Mouse (Mus musculus) layer of hippocampus, adult 9-11 months (tissue): ENCODE measurements around the gene Sema6b.

Source experiments
- DNase-seq: peaks from one replicate; pipeline ENCODE4 v3.0.0; 2022

Sema6b gene

DNA sequence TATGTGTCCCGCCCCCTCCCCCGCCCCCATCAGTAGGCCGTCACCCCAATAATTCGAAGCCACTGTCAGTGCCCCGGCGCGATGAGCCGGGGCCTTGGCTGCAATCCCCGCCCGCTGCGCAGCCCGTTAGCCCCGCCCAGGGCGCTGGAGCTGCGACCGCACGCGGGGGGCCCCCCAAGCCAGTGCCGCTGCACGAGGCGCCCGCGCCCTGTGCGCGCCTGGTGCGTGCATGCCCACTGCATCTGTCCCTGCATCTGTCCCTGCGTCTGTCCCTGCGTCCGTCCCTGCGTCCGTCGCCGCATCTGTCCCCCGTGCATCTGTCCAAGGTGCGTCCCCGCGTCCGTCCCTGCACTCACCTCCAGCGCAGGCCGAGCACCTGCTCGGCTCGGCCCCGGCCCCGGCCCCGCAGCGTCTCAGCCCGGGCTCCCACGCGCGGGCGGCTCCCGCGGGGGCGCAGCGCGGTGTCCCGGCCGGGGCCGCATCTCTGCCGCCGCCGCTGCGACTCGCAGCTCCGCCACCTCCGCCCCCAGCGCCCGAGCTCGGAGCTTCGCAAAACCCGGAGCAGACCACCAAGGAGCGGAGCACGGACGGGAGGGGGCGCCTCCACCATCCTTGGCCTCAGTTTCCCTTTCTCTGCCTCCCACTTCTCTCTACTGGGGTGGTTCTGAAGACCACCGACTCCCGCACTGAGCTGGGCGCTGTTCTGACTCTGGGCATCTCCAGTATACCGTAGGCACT is at the start of gene Sema6b:
Gene Sema6b, minus strand, starts transcription at position 486 of the 738 bp plus-strand sequence.
- no peak for DNase-seq

DNA sequence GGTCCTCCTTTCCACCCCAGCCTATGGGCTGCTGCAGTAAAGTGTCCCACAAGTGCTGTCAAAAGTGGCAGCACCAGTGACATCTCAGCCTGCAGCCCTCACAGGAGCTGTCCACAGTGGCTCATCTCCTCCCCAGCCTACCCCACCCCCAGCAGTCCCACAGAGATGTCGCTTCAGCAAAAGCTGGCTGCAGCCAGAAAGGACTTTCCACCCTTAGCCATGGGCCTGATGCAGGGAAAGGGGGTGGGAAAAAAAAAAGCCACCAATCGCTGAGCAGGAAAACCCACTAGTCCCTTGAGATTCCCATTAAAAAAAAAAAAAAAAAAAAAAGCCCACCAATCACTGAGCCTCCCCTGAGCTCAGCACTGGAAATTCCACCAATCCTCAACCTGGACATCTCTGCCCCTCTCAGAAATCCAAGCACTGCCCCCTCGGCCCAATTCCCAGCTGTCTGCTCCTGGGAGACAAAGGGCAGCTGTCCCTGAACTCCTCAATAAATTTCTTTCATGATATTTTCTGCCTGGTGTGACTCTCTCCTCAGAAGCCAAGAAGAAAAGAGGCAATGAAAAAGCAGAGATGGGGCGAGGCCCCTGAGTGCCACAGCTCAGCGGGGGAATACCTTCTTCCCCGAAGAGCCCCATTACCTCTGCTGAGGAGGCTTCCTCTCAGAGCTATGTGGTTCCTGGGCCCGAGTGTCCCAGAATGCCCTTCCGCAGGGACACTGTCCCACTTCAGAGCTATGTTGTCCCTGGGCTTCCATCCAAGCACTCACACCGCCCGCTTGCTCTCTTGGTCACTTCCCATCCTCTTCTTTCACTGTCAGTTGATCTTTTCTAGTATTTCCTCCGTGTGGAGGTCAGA is 45.4 kb upstream of the Sema6b start:
- peak; percentile 29 for DNase-seq

DNA sequence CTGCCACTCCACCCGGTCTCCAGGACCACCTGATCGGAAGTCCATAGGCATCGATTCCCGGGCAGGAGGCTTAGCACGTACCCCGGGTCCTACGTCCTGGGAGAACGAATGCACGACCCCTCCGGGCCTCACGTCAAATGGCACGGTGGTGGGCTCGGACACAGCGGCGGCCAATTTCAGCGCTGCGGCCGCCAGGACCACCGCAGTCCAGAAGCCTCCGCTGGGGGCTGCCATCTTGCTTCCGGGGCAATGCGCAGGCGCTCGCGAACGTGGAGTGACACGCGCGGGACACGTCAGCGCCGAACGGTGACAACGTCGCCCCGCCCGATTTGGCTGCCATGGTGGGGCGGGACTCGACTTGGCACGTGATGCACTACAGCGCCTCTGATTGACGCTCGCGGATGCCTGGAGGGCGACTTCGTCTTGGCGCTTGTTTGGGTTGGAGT is 43.5 kb upstream of the Sema6b start, which contains the start of gene Mydgf:
Gene Mydgf, minus strand, starts transcription at position 263 of the 446 bp plus-strand sequence.
- peak; percentile 94 for DNase-seq

DNA sequence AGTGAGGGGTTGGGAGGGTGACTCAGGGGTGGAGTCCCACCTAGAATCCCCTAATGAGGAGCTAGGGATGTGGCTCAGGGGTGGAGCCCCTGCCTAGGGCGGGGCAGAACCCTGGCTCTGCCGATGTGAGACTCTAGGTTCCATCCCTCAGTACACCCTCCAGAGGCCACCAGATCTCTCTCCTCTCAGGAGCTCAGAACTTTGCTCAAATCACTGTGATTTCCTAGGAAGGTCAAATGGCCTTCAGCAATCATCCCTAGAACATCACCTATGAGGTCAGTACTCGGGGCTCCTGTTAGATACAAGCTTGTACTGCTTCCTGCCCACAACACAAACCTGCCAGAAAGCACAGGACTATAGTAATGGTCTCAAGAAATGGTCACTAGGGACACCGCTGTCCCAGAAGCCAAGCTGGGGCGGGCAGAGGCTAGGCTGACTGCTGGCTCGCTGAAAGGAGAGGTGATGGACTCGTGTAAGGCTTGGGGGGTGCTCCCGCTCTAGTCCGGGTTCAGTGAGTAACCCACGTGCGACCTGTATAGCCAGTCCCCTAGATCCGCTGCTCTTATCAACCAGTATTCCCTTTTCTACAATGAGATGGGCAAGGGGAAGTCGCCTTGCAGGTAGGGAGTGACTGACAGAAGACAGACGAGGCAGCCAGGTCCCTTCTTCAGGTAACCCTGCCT is 43.0 kb upstream of the Sema6b start:
- DNase-seq: no peak

DNA sequence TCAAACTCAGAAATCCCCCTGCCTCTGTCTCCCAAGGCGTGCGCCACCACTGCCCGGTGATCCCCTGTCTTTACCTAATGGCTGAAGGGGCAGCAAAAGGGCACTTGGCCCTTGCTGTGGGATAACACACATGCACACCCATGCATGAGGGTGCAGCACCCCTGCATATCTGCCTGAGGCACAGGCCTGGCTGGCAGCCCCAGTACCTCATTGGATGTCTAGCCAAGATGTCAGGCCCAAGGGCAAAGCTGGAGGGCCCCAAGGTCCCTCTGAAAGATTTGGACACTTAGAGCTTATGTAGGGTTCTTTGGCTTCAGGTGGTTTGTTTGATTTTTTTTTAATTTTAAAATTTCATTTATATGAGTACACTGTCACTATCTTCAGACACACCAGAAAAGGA is 35.3 kb upstream of the Sema6b start:
- DNase-seq: no peak

DNA sequence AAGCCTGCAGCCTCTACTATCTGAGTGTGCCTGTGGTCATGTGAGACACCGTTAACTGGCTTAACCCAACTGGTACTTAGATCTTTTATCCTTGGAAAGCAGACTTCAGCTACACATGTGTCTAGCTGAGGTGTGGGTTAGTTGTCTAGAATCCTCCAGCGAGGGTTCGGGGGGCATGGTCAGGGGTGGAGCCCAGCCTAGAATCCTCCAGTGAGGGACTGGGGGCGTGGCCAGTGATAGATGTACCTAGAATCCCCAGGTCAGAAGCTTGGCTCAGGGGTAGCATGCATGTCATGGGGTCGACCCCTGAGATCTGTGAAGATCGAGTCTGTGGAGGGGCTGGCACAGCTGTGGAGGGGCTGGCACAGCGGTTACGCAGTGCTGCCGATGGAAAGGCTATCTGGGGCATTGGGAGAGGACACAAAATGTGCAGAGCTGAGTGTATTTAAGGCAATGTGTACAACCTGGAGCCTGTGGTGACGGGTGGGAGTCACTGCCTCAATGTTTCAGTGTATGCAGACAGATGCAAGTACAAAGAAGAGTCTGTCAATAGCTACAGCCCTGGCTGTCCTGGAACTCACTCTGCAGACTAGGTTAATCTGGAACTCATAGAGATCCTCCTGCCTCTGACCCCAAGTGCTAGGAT is 33.4 kb upstream of the Sema6b start:
- DNase-seq: no peak

DNA sequence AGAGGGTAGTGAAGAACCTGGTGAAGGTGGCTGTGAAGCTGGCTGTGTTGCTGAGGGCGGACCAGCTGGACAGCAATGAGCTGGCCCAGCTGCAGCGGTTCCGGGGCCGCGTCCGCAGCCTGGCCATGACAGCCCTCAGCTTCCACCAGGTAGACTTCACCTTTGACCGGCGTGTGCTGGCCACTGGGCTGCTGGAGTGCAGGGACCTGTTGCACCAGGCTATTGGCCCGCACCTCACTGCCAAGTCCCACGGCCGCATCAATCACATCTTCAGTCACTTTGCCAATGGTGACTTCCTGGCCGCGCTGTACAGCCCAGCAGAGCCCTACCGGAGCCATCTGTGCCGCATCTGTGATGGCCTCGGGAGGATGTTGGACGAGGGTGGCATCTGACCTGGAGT is 31.7 kb upstream of the Sema6b start:
- DNase-seq: no peak

DNA sequence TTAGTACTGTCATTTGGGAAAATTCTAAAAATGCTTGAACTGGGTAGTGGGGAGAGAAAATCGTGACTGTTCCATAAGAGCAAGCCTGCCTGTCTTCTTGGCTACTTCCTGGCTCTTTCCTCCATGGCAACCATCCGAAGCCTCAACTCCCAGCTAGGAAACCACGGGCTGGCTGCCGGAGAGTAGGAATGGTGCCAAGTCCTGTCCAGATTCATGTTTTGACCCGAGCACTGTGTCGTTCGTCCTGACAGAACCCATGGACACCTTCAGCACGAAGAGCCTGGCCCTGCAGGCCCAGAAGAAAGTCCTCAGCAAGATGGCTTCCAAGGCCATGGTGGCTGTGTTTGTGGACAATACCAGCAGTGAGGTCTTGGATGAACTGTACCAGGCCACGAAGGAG is 31.3 kb upstream of the Sema6b start:
- no peak for DNase-seq

DNA sequence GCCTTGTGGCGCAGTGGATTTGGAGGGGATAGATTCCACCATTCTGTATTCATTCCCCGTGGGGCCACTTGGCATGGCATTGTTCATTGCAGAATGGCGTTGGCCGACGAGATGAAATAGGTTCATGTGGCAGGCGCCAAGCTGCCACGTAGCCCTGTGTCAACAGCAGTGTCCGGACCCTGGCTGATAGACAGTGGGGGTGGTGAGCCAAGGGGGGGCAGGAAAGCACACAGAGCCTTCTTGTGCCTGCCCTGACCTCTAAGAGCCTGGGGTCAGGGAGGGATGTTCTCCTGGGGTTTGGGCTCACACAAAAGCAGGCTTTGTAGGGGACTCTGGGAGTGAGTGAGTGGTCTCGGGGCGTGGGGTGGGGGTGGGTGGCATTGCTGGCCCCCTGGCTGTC is 30.5 kb upstream of the Sema6b start:
- DNase-seq: no peak

DNA sequence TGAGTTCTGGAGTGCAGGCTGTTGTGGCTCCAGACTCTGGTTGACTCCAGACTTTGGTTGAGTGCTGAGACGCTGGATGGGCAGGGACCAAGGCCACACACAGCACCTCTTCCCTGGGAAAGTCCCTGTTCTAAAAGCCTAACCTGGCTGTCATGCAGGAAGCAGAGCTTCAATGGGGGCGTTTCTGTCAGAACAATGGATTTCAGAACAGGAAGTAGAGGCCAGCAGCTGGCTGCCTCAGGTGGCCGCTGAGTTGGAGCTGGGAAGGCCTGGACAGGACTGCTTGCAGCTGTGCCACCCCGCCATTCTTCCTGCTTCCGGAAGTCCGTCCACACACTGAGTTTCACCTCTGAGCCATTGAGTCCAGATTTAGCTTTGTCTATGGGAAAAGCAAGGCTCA is 29.7 kb upstream of the Sema6b start:
- DNase-seq: no peak

DNA sequence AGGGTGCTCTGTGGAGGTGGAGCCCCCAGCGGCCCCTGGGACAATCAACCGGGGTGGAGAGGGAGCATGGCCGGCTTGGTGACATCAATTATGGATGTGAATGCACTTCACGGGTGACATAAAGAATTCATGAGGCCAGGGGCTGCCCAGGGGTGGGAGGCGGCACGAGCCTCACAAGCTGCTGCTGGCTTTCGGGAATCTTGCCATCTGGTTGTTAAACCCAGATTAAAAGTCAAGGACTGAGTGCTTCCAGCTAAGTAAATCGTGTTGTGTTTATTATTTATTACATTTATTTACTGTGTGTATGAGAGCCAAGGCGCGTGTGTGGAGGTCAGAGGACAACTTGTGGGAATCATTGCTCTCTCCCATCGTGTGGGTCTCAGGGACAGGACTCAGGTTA is 25.5 kb upstream of the Sema6b start:
- DNase-seq: no peak

DNA sequence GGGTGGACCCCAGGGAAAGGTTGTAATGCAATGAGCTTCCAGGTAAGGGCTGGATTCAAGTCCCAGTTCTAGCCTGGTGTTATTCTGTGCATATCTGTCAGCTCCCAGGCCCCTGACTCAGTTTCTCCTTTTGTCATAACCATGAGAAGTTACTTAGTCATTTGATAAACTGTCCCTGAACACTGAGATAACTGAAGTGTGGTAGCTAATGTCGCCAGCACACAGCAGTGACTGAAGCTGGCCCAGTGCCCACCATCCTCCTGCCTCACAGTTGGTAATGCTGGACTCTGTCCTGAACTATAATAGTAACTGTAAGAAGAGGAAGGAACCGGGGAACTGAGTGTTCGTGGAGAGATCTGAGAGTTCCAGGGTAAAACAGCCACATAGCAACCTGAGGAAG is 24.4 kb upstream of the Sema6b start:
- DNase-seq: no peak

DNA sequence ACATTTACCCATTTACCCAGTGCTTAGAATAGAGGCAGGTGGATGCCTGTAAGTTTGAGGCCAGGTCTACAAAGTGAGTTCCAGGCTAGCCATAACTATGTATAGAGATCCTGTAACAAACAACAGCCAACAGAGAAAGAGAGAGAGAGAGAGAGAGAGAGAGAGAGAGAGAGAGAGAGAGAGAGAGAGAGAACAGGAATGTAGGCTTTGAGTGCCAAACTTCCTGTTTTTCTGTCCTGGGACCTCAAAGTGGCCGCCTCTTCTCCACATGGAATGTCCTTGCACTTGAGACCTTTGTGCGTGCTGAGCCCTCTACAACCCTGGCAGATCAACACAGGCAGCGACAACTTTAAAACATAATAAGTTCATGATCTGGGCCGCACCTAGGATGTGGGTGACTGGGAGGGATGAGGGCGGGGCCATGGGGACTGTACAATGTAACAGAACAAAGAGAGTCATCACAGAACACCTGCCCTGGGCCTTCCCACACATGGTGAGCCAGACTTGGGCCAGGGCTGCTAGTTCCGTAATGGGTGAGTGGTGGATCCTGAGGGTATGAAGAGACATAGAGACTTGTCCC is 23.5 kb upstream of the Sema6b start:
- DNase-seq: no peak

DNA sequence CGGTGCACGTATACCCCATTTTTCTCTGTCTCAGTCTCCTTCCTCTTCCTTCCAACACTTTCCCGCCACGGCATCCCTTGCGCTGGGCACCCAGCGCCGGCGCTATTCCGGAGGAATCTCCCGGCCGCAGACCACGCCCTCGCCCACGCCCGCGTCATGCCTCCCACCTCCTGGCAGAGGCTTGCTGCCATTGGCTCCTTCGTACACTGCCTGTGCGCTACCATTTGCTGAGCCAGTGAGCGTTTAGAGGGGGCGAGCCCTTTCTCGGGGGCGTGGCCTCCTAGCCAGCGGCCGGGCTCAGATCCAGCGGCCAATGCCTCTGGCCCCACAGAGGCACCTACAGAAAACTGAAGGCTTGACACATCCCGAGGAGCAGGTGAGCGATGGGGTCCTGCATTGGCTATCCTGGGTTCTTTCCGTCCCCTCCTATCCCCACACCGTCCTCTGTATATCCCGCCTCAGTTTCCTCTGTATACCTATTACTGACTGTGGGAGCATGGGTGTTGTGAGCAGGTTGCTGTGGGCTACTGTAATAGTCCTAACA is 22.2 kb upstream of the Sema6b start, which contains the start of gene Tnfaip8l1:
Gene Tnfaip8l1, plus strand, starts transcription at position 247 of the 544 bp plus-strand sequence.
- DNase-seq: peak; percentile 96

DNA sequence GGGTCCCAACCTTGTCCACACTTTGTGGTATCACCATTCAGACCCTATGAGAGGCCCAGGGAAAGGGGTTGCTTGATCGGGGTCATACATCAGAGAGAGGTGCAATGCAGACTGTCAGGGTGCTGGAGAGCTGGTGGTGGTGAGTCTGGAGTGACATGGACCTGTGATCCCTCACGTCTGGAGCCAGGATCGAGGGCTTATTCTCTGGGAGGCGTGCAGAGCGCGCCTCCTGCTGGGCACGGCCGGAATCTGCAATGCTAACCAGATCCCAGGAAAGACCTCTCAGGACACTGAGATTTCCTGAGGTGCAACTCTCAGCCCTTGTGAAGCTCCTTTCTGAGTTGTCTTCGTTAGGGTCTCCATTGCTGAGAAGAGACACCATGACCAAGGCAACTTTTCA is 19.6 kb upstream of the Sema6b start:
- no peak for DNase-seq

DNA sequence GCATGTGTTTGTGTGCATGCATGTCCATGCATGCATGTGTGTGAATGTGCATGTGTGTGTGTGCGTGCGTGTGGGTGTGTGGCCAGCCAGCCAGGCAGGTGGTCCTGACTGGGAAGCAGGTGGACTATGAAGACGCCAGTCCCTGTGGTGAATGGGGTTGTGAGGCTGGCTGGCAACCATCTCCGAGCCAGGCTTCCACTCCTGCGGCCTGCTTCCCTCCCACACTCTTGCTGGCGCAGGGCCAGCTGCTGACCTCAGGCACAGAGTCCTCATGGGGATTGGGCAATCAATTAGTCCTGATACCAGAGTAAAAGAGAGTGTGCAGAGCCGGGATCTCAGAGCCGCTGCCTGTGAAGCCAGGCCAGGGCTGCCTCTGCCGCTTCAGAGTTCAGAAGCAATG is 13.5 kb upstream of the Sema6b start:
- DNase-seq: peak; percentile 70

DNA sequence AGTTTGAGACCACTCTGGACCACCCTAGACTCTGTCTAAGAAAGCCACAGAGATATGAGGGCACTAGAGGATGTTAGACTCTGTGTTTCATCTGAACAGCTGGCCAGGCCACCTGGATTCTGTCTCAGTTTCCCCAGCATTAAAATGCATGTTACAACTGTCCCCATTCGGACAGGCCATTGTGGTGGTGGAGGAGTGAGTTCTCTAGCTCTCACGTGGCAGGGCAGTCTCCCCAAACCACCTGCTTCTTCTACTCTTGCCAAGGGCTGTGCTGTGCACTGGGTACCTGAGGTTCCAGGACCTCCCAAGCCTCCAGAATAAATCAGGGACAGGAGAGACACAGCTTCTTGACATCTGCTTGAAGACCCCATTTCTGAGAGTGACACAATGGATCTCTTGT is 9.8 kb upstream of the Sema6b start:
- DNase-seq: no peak

DNA sequence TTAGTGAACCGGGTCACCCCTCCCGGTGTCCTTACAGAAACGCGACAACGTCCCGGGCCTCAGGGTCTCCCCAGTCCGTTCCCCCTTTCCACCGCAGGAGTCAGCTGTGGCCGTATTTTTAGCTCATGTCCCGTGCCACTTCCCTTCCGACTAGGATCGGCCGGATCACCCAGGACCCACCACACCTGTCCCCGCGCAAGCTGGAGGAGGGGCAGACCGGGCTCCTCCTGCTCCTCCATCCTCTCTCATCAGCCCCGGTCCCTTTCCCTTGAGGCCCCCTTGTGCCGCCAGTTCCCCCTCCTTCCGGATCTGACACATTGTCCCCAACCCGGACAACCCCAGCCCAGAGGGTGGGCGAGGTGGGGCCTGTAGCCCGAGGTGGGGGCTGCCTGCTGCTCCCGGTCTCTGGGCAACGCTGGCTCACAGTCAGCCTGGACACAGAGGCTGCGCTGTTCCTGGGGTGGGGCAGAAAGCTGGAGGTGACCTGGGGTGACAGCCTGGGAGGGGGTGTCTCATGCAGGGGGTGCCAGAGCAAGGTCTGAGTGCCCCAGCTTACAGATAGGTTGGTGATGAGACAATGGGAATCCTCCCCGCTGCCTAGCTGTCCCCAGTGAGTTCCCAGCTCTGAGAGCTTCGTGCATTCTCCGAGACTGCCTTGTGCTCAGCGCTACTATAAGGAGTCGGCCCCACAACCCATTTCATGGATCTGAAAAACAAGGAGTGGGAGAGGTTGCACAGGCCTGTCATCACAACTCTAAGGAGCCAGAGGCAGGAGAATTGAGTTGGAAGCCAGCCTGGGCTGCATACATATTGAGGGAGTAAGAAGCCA is 8.9 kb upstream of the Sema6b start:
- no peak for DNase-seq

DNA sequence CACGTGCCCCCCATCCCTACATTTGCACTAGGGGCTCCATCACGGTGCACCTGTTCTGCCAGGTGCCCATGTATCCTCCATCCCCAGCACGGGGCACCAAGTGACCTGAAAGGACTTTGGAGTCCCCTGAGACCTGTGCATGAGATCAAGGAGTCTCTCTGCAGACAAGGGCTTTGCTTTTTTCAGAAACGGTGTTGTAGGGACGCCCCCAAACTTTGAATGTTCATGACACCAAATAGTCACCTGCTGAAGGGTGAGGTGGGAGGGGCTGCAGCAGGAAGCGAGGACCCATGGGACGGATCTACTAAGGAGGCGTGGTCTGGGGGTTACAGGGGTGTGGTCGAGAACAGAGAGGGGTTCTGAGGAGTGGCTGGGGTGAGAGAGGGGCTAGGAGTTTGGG is 8.1 kb upstream of the Sema6b start:
- no peak for DNase-seq

DNA sequence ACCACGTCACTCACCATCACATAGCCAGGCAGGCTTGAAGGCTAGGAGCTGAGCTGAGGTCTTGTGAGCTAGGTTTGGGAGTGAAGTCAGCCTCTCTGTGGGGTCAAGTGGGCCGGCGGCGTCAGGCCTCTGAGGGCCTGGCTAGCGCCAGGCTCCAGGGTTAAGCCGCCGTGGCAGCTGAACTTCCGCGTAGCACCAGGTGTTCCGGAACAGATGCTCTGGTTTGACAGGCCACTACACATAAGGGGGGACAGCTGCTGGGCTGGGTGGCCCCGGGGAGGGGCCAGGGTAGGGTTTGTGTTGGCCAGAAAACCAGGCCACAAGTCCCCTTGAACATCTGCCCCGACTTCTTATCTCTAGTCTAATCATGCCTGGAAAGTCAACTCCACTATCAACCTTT is 7.3 kb upstream of the Sema6b start:
- no peak for DNase-seq

DNA sequence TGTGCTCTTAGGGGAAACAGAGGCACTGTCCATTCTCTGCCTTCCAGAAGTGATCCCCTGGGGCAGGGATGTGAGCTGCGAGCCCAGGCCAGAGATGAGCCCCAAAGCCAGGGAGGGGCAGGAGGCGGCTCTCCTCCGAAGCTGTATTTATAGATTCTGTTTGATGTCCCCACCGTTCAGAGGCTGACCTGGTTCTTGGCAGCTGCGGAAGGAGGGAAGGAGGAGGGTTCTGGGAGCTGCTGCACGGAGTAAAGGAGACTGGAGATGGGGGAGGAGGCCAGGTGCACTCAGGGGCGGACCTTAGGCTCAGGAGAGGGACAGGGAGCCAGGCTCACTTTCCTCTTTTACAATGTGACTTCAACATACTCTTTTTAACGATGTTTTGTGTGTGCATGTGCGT is 6.0 kb upstream of the Sema6b start:
- DNase-seq: no peak
